12 mouse cellular contexts compared by ENCODE assay signal in the genomic region with DNA sequence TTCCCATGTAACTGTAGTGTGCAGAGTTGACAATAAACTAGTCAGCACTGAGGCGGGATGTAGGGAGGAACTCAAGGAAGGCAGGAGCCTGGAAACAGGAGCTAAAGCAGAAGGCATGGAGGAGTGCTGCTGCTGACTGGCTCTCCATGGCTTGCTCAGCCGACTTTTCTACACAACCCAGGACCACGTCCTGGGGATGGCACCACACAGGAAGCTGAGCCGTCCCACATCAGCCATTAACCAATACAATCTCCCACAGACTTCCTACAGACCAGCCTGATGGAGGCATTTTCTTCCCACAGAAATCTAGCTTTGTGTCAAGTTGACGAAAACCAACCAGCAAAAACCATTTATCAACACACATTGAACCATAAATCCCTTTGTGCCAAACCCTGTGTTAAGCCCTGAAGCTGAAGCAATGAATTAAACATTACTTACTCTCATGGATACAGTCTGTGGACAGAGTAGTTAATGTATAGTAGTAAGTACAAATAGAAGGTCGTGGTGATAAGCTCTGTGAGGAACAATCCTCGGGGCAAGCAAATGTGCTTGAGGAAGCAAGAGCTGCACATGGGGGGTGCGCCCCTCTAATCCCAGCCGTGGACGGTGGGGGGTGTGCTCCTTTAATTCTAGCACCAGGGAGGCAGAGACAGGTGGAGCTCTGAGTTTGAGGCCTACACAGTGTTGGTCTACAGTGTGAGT.
"Had no signal": no experiment of that assay in that cellular context is flagged by ENCODE, and none has a peak within 500 bp of the region (broad histone marks: within the 10 kb centered on the region; RNA-seq: fewer than 3 reads in every experiment).

No protein-coding gene starts in this region.

- H3K27me3 ChIP-seq: limb, embryonic 13.5 days; midbrain, embryonic 13.5 days; neural tube, embryonic 12.5 days had no signal

- H3K9me3 ChIP-seq: limb, embryonic 13.5 days; midbrain, embryonic 13.5 days; neural tube, embryonic 12.5 days had no signal

- H3K4me1 ChIP-seq: limb, embryonic 13.5 days; midbrain, embryonic 13.5 days; neural tube, embryonic 12.5 days had no signal

- H3K4me3 ChIP-seq: limb, embryonic 13.5 days; midbrain, embryonic 13.5 days; myocyte; neural tube, embryonic 12.5 days had no signal

- H3K9ac ChIP-seq: limb, embryonic 13.5 days; liver, embryonic 14.5 days; midbrain, embryonic 13.5 days; neural tube, embryonic 12.5 days had no signal

- DNase-seq: kidney, adult 8-10 months; kidney, postnatal 36 days; layer of hippocampus, adult 9-11 months; layer of hippocampus, postnatal 36 days; lung, postnatal 36 days; thymus, postnatal 4 days had no signal

- H3K4me2 ChIP-seq: limb, embryonic 13.5 days; midbrain, embryonic 13.5 days; neural tube, embryonic 12.5 days had no signal

- H3K27ac ChIP-seq: hindbrain, postnatal 0 days; limb, embryonic 13.5 days; liver, embryonic 14.5 days; midbrain, embryonic 13.5 days; neural tube, embryonic 12.5 days had no signal

- ATAC-seq: hindbrain, postnatal 0 days; midbrain, embryonic 13.5 days had no signal
